Mouse (Mus musculus): ENCODE measurements around the gene Anapc7. TPM values are rescaled to one million over a fixed set of nuclear protein-coding genes. Genes with fewer than 3 reads are reported as not detected.

Anapc7 gene
- 10 to 100 TPM; 28.6 to 29.5 TPM for total RNA-seq (2021)
- long read RNA-seq, experiment 1, transcript Anapc7-201 (11 exons, 2,751 nt), result major isoform, 24 of 34 reads
- long read RNA-seq, experiment 1, partial matches to known transcripts, result 3 of 34 reads
- long read RNA-seq, experiment 1, other reads (novel, unspliced or antisense), result 5 of 34 reads
- long read RNA-seq, experiment 2, transcript Anapc7-201 (11 exons, 2,751 nt), result major isoform, 11 of 14 reads
- long read RNA-seq, experiment 2, partial matches to known transcripts, result 1 of 14 reads
- long read RNA-seq, experiment 2, other reads (novel, unspliced or antisense), result 1 of 14 reads

DNA sequence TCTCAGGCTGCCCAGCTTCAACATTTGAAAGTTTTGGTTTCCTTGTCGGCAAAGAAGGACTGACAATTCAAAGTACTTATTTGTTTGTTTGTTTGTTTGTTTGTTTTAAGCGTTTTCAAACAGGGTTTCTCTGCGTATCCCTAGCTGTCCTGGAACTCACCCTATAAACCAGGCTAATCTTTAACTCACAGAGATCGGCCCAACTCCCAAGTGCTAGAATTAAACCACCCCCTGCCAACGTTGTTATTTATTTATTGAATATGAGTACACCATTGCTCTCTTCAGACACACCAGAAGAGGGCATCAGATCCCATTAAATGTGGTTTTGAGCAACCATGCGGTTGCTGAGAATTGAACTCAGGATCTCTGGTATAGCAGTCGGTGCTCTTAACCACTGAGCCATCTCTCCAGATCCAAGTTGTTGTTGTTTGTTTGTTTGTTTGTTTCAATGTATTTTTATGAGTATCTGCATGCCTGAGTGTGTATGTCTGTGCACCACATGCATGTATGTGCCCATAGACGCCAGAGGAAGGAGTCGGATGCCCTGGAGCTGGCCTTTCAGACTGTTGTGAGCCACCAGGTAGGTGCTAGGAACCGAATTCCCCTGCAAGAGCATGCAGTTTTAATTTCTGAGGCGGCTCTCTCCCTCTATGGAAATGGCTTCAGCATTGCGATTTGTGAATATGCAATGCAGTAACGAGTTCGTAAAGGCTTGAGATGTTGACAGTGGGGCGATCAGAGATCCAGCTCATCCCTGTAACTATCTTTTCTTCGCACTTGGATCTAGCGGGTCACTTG, at the start of gene Anapc7:
Anapc7 (plus strand) TSS at position 423 of the 798 bp plus-strand sequence.
- peak; percentile 39 for TF ChIP-seq CTCF (IDR thresholded peaks at IDR 0.05)
- Histone ChIP-seq H3K27ac (peak within 1 kb of the TSS; percentile 98), H3K4me3 (peak within 1 kb of the TSS; percentile 74)
- DNase-seq (ENCODE audit: extremely low spot score in 1 of 2, low spot score in 2 of 2), result no peak
- intact Hi-C loops (cut with DNase I), result loop anchor here (5.0 kb wide), 2 partner anchors 206 to 306 kb away; no protein-coding TSS in a partner anchor

GRCm38 (mm10) chr5:122372192-122372769, 49.2 kb upstream of the Anapc7 start, which contains the start of gene Fam216a:
TSS of gene Fam216a (minus strand) at chr5:122372364.
- Histone ChIP-seq H3K27ac (peak within 1 kb of the TSS; percentile 96), H3K4me3 (peak within 1 kb of the TSS; percentile 74)
- intact Hi-C loops (cut with DNase I), result loop anchor here (1.0 kb wide), 1 partner anchor 18 kb away; the partner anchor contains the start of genes Rad9b and Vps29
- peak; percentile 100 for DNase-seq (ENCODE audit: extremely low spot score in 1 of 2, low spot score in 2 of 2)
- no peak for TF ChIP-seq CTCF (IDR thresholded peaks at IDR 0.05)

GRCm38 (mm10) chr5:122372878-122373277, 48.6 kb upstream of the Anapc7 start:
- H3K4me3 ChIP-seq, result peak overlapping the region; percentile 74
- peak overlapping the region; percentile 96 for H3K27ac ChIP-seq
- intact Hi-C loops (cut with DNase I), result loop anchor here (1.0 kb wide), 1 partner anchor 19 kb away; the partner anchor contains the start of genes Rad9b and Vps29
- DNase-seq (ENCODE audit: extremely low spot score in 1 of 2, low spot score in 2 of 2), result no peak
- no peak for TF ChIP-seq CTCF (IDR thresholded peaks at IDR 0.05)

DNA sequence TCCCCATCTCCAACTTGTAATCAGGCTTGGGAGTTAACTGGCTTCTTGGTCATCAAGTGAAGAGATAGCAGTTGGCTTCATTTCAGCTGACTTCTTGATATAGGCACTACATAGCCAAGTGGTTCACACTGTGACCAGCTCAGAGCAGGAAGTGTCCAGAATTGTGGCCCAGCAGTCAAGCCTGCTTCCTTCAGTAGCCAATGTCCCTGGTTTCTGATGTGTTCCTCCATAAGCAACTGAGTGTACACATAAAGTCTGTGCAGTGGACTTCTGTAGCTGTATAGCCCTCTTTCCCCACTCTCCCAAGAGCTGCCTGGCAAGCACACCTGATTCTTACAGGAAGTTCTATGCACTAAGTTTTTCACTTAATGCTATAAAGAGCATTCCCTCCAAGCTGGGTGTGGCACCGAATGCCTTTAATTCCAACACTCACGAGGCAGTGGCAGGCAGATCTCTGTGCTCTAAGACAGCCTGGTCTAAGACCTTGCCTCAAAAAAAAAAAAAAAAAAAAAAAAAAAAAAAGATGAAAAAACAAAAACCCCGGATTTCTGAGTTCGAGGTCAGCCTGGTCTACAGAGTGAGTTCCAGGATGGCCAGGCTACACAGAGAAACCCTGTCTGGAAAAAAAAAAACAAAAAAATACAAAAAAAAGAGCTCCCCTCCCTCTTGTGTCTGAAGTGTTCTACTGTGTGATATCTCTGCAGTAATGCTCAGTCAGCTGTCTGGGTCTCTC, 44.2 kb upstream of the Anapc7 start:
- Histone ChIP-seq H3K27ac (no peak overlapping the region), H3K4me3 (no peak overlapping the region)
- intact Hi-C loops (cut with DNase I), result no loop called here
- TF ChIP-seq CTCF (IDR thresholded peaks at IDR 0.05), result no peak
- no peak for DNase-seq (ENCODE audit: extremely low spot score in 1 of 2, low spot score in 2 of 2)

DNA sequence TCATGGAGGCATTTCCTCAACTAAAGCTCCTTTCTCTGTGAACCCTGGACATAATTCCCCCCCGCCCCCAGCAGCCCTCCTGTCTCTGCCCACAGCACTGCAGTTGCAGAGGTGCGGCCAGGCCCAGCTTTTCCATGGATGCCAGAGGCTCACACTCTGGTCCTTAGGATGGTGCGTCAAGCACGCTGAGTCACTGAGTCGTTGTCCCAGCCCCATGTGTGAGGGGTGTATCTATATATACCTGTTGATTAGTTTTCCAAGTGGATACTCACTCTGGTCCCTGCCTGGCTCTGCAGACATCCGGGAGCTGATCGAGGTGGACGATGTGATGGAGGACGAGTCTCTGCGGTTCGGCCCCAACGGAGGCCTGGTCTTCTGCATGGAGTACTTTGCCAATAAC, 43.3 kb upstream of the Anapc7 start:
- intact Hi-C loops (cut with DNase I), result no loop called here
- no peak for TF ChIP-seq CTCF (IDR thresholded peaks at IDR 0.05)
- DNase-seq (ENCODE audit: extremely low spot score in 1 of 2, low spot score in 2 of 2), result no peak
- Histone ChIP-seq H3K4me3 (no peak overlapping the region), H3K27ac (no peak overlapping the region)

- Histone ChIP-seq H3K27ac (no peak overlapping the region), H3K4me3 (no peak overlapping the region)
- DNase-seq (ENCODE audit: extremely low spot score in 1 of 2, low spot score in 2 of 2), result peak; percentile 71 to 76
- intact Hi-C loops (cut with DNase I), result no loop called here
- peak; percentile 95 for TF ChIP-seq CTCF (IDR thresholded peaks at IDR 0.05)
These were observed 41.9 kb upstream of the Anapc7 start for GRCm38 (mm10) chr5:122379374-122380155.

GRCm38 (mm10) chr5:122390006-122390405, 31.5 kb upstream of the Anapc7 start:
- no peak overlapping the region for H3K27ac ChIP-seq
- no peak for TF ChIP-seq CTCF (IDR thresholded peaks at IDR 0.05)
- DNase-seq (ENCODE audit: extremely low spot score in 1 of 2, low spot score in 2 of 2), result no peak
- H3K4me3 ChIP-seq, result no peak overlapping the region
- intact Hi-C loops (cut with DNase I), result loop anchor here (5.0 kb wide), 2 partner anchors 123 to 278 kb away; no protein-coding TSS in a partner anchor

DNA sequence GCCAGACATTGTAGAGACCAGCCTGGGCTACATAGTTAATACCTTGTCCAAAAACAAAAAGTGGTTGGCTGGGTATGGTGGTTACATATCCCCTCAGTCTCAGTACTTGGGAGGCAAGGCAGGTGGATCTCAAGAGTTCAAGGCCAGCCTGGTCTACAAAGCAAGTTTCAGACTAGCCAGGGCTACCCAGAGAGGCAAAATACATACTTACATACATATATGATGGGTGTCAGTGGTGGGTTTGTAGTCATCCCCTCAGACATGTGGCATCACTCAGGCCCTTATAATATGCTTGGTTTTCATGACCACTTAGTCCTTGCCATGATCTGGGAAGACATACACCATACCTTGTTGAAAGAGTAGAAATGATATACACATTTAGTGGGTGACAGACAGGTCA, 30.8 kb upstream of the Anapc7 start:
- Histone ChIP-seq H3K27ac (no peak overlapping the region), H3K4me3 (no peak overlapping the region)
- TF ChIP-seq CTCF (IDR thresholded peaks at IDR 0.05), result no peak
- no peak for DNase-seq (ENCODE audit: extremely low spot score in 1 of 2, low spot score in 2 of 2)
- intact Hi-C loops (cut with DNase I), result loop anchor here (5.0 kb wide), 2 partner anchors 123 to 278 kb away; no protein-coding TSS in a partner anchor

- intact Hi-C loops (cut with DNase I), result loop anchor here (5.0 kb wide), 2 partner anchors 124 to 279 kb away; no protein-coding TSS in a partner anchor
- DNase-seq (ENCODE audit: extremely low spot score in 1 of 2, low spot score in 2 of 2), result no peak
- H3K27ac ChIP-seq, result peak overlapping the region; percentile 95
- H3K4me3 ChIP-seq, result peak overlapping the region; percentile 86
- TF ChIP-seq CTCF (IDR thresholded peaks at IDR 0.05), result no peak
These were observed 30.2 kb upstream of the Anapc7 start for GRCm38 (mm10) chr5:122391178-122391785.

- intact Hi-C loops (cut with DNase I), result loop anchor here (5.0 kb wide), 2 partner anchors 124 to 279 kb away; no protein-coding TSS in a partner anchor
- Histone ChIP-seq H3K4me3 (peak within 1 kb of the TSS; percentile 86), H3K27ac (peak within 1 kb of the TSS; percentile 95)
- peak; percentile 92 to 93 for DNase-seq (ENCODE audit: extremely low spot score in 1 of 2, low spot score in 2 of 2)
- peak; percentile 89 for TF ChIP-seq CTCF (IDR thresholded peaks at IDR 0.05)
These were observed 29.7 kb upstream of the Anapc7 start, which contains the start of gene Arpc3 for GRCm38 (mm10) chr5:122391786-122392180. TSS of gene Arpc3 (plus strand) at chr5:122391878.
